Mouse (Mus musculus) ZHBTc4 (cell line): Measurements from ENCODE around the gene Gm9195.

Source experiments
- DNase-seq: peaks from one replicate; pipeline ENCODE4 v3.0.0-alpha.2; 2011; ENCODE audit warnings: low read depth, low spot score

The Gm9195 gene

DNA sequence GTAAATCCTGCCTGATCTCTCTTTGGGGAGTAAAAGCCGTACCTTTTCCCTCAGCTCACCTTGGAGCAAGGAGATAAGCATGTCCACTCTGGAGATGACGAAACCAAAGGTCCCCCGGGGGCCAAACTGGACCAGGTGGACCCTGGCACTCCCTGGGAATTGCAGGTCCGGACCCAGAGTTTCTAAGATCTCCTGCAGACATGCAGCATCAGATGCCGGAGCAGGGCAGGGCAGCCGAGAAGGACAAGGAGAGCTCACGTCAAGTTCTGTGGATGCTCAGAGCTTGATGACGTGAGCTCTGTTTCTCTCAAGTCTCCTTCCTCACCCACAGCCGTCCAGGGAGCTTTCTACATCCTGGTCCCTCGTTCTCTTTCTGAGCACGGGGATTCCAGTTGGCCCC, 48.7 kb downstream of the Gm9195 start:
- no peak for DNase-seq

DNA sequence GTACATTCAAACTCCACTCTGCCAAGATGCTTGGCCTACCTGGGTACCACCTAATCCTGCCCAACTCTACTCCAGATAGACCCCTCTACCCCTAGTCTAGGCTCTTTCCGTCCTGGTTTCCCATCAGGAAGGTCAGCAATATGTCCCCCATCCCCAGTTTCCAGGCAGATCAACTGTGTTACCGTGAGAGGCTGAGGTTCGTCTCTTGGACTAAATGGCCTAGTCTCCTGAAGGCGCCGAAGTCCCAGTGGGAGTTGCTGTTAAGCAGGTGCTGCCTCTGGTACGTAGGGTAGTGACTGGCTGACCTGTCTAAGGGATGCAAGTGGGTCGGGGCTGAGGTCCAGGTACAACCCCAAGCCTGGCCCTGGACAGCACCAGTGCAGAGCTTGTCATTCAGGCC, 50.7 kb downstream of the Gm9195 start:
- no peak for DNase-seq

GRCm38 (mm10) chr14:72440436-72440835, 51.2 kb downstream of the Gm9195 start:
- no peak for DNase-seq

DNA sequence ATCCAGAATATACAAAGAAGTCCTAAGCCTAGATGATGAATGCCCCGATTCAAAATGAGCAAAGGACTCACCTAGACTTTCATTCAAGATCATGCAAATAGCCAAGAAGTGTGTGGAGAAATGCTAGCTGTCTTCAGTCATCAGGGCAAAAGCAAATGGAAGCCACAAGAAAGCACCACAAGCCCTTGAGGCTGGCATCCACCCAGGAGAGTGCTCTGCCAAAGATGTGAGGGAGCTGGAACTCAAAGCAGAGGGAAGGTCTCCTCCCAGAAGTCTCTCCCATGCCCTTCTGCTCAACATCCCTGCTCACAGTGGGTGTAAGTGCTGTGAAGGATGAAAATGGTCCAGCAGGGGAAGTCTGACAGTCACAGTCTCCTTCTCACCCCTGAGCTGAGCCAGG, 52.7 kb downstream of the Gm9195 start:
- DNase-seq, result no peak

DNA sequence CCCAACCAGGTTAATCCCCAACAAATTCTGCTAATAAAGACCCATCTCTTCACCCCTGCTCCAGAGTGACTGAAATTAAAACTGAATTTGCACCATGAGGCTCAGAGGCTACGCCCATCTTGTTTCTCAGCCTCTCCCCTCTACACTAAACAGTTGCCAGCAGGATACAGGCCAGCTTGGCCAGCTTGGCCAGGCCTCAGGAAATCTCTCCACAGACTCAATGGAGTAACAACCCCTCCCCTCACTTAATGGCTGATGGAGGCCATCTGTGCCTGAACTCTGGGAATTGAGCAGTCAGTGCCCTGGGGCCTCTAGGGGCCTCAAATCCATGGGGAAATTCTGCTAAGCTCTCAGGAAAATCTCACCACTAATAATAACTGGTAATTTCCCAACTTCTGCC, 101.9 kb downstream of the Gm9195 start:
- no peak for DNase-seq

- DNase-seq, result no peak
Observed at GRCm38 (mm10) chr14:72389288-72389687, 102.3 kb downstream of the Gm9195 start.

DNA sequence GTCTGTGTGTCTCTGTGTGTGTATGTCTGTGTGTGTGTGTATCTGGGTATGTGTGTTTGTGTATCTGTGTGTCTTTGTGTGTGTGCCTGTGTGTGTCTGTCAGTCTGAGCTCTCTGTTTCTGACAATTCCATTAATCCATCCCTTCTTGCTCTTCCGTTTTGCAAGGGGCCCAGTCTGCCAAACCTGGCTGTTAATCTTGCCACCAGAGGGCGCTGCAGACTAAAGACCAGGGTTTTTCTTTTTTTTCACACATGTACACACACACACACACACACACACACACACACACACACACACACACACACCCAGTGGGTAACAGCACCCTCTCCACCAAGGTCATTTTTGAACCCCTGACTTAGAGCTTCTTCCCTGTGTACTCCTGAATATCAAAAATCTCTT, 114.4 kb downstream of the Gm9195 start:
- DNase-seq, result peak; percentile 40
